Mouse (Mus musculus) erythroblast, embryonic 14.5 days (primary cell): Measurements from ENCODE around the gene Atf6b.

Source experiments
- GATA1 ChIP-seq: IDR thresholded peaks from 2 replicates; pipeline ENCODE4 v1.6.1; 2012; ENCODE audit warnings: low read length, inconsistent platforms, mixed read lengths
- TAL1 ChIP-seq: IDR thresholded peaks from 3 replicates; pipeline ENCODE4 v1.6.1; 2012; ENCODE audit warnings: low read length, inconsistent platforms, mixed read lengths

- TF ChIP-seq GATA1 (no peak), TAL1 (no peak)
Measured at GRCm38 (mm10) chr17:34685120-34686110, 38.5 kb downstream of the Atf6b start.
